Mouse (Mus musculus): ENCODE results near the gene Kat14. TPM values are rescaled to one million over a fixed set of nuclear protein-coding genes. Genes with fewer than 3 reads are reported as not detected.

Gene Kat14
- polyA plus RNA-seq, 1 experiment = 0.91 TPM

- TF ChIP-seq TAL1 (IDR thresholded peaks at IDR 0.05; ENCODE audit: low read length) = no peak
- no peak for TF ChIP-seq GATA1 (IDR thresholded peaks at IDR 0.05; ENCODE audit: low read length)
- Histone ChIP-seq H3K4me3 (replicated peaks) (no peak overlapping the region), H3K4me1 (ENCODE audit: control insufficient read depth) (peaks cover 25% of the 10 kb centered on the region), H3K27me3 (ENCODE audit: control insufficient read depth) (no peaks in the 10 kb centered on the region), H3K36me3 (ENCODE audit: control insufficient read depth) (peaks cover 51% of the 10 kb centered on the region), H3K9me3 (ENCODE audit: control insufficient read depth, low read length) (no peaks in the 10 kb centered on the region)
Measured at GRCm38 (mm10) chr2:144373063-144373462, 4.3 kb downstream of the Kat14 start.

GRCm38 (mm10) chr2:144375063-144375703 is 6.4 kb downstream of the Kat14 start:
- no peak for TF ChIP-seq TAL1 (IDR thresholded peaks at IDR 0.05; ENCODE audit: low read length)
- TF ChIP-seq GATA1 (IDR thresholded peaks at IDR 0.05; ENCODE audit: low read length) = no peak
- Histone ChIP-seq H3K9me3 (ENCODE audit: control insufficient read depth, low read length) (no peaks in the 10 kb centered on the region), H3K4me3 (replicated peaks) (no peak overlapping the region), H3K27me3 (ENCODE audit: control insufficient read depth) (no peaks in the 10 kb centered on the region), H3K4me1 (ENCODE audit: control insufficient read depth) (peaks cover 8% of the 10 kb centered on the region), H3K36me3 (ENCODE audit: control insufficient read depth) (peaks cover 69% of the 10 kb centered on the region)

GRCm38 (mm10) chr2:144381293-144381692 is 12.5 kb downstream of the Kat14 start:
- H3K27me3 ChIP-seq (ENCODE audit: control insufficient read depth) = no peaks in the 10 kb centered on the region
- no peak for TF ChIP-seq TAL1 (IDR thresholded peaks at IDR 0.05; ENCODE audit: low read length)
- no peak for TF ChIP-seq GATA1 (IDR thresholded peaks at IDR 0.05; ENCODE audit: low read length)
- H3K4me1 ChIP-seq (ENCODE audit: control insufficient read depth) = peaks cover 17% of the 10 kb centered on the region
- peaks cover 86% of the 10 kb centered on the region for H3K36me3 ChIP-seq (ENCODE audit: control insufficient read depth)
- no peak overlapping the region for H3K4me3 ChIP-seq (replicated peaks)
- no peaks in the 10 kb centered on the region for H3K9me3 ChIP-seq (ENCODE audit: control insufficient read depth, low read length)

GRCm38 (mm10) chr2:144381741-144382140 is 13.0 kb downstream of the Kat14 start:
- no peak overlapping the region for H3K4me3 ChIP-seq (replicated peaks)
- H3K36me3 ChIP-seq (ENCODE audit: control insufficient read depth) = peaks cover 86% of the 10 kb centered on the region
- no peaks in the 10 kb centered on the region for H3K27me3 ChIP-seq (ENCODE audit: control insufficient read depth)
- no peaks in the 10 kb centered on the region for H3K9me3 ChIP-seq (ENCODE audit: control insufficient read depth, low read length)
- TF ChIP-seq TAL1 (IDR thresholded peaks at IDR 0.05; ENCODE audit: low read length) = no peak
- TF ChIP-seq GATA1 (IDR thresholded peaks at IDR 0.05; ENCODE audit: low read length) = no peak
- peaks cover 17% of the 10 kb centered on the region for H3K4me1 ChIP-seq (ENCODE audit: control insufficient read depth)

- no peaks in the 10 kb centered on the region for H3K9me3 ChIP-seq (ENCODE audit: control insufficient read depth, low read length)
- peaks cover 81% of the 10 kb centered on the region for H3K36me3 ChIP-seq (ENCODE audit: control insufficient read depth)
- TF ChIP-seq GATA1 (IDR thresholded peaks at IDR 0.05; ENCODE audit: low read length) (no peak), TAL1 (IDR thresholded peaks at IDR 0.05; ENCODE audit: low read length) (no peak)
- H3K27me3 ChIP-seq (ENCODE audit: control insufficient read depth) = no peaks in the 10 kb centered on the region
- H3K4me3 ChIP-seq (replicated peaks) = no peak overlapping the region
- peaks cover 17% of the 10 kb centered on the region for H3K4me1 ChIP-seq (ENCODE audit: control insufficient read depth)
Measured at GRCm38 (mm10) chr2:144382624-144383138, 13.9 kb downstream of the Kat14 start.

GRCm38 (mm10) chr2:144386296-144386695 is 17.5 kb downstream of the Kat14 start:
- peaks cover 78% of the 10 kb centered on the region for H3K36me3 ChIP-seq (ENCODE audit: control insufficient read depth)

GRCm38 (mm10) chr2:144388416-144388815 is 19.6 kb downstream of the Kat14 start:
- TF ChIP-seq TAL1 (IDR thresholded peaks at IDR 0.05; ENCODE audit: low read length) (no peak), GATA1 (IDR thresholded peaks at IDR 0.05; ENCODE audit: low read length) (no peak)
- H3K36me3 ChIP-seq (ENCODE audit: control insufficient read depth) = peaks cover 69% of the 10 kb centered on the region

More at GRCm38 (mm10) chr2:144386296-144386695, 17.5 kb downstream of the Kat14 start:
- Histone ChIP-seq H3K4me3 (replicated peaks) (no peak overlapping the region), H3K27me3 (ENCODE audit: control insufficient read depth) (no peaks in the 10 kb centered on the region), H3K4me1 (ENCODE audit: control insufficient read depth) (peaks cover 17% of the 10 kb centered on the region), H3K9me3 (ENCODE audit: control insufficient read depth, low read length) (no peaks in the 10 kb centered on the region)
- no peak for TF ChIP-seq GATA1 (IDR thresholded peaks at IDR 0.05; ENCODE audit: low read length)
- no peak for TF ChIP-seq TAL1 (IDR thresholded peaks at IDR 0.05; ENCODE audit: low read length)

GRCm38 (mm10) chr2:144399531-144399930 is 30.7 kb downstream of the Kat14 start:
- H3K4me1 ChIP-seq (ENCODE audit: control insufficient read depth) = no peaks in the 10 kb centered on the region
- TF ChIP-seq GATA1 (IDR thresholded peaks at IDR 0.05; ENCODE audit: low read length) (no peak), TAL1 (IDR thresholded peaks at IDR 0.05; ENCODE audit: low read length) (no peak)
- H3K4me3 ChIP-seq (replicated peaks) = no peak overlapping the region
- H3K27me3 ChIP-seq (ENCODE audit: control insufficient read depth) = no peaks in the 10 kb centered on the region
- no peaks in the 10 kb centered on the region for H3K9me3 ChIP-seq (ENCODE audit: control insufficient read depth, low read length)
- peaks cover 81% of the 10 kb centered on the region for H3K36me3 ChIP-seq (ENCODE audit: control insufficient read depth)

More at GRCm38 (mm10) chr2:144388416-144388815, 19.6 kb downstream of the Kat14 start:
- Histone ChIP-seq H3K9me3 (ENCODE audit: control insufficient read depth, low read length) (no peaks in the 10 kb centered on the region), H3K4me3 (replicated peaks) (no peak overlapping the region), H3K27me3 (ENCODE audit: control insufficient read depth) (no peaks in the 10 kb centered on the region), H3K4me1 (ENCODE audit: control insufficient read depth) (peaks cover 5% of the 10 kb centered on the region)

- H3K4me3 ChIP-seq (replicated peaks) = no peak overlapping the region
- no peak for TF ChIP-seq GATA1 (IDR thresholded peaks at IDR 0.05; ENCODE audit: low read length)
- H3K9me3 ChIP-seq (ENCODE audit: control insufficient read depth, low read length) = no peaks in the 10 kb centered on the region
- peaks cover 82% of the 10 kb centered on the region for H3K36me3 ChIP-seq (ENCODE audit: control insufficient read depth)
- H3K4me1 ChIP-seq (ENCODE audit: control insufficient read depth) = no peaks in the 10 kb centered on the region
- H3K27me3 ChIP-seq (ENCODE audit: control insufficient read depth) = no peaks in the 10 kb centered on the region
Measured at GRCm38 (mm10) chr2:144400659-144401058, 31.9 kb downstream of the Kat14 start.
